Mouse (Mus musculus): ENCODE results near the gene Gm45717.
A peak's percentile ranks its signal among the peaks of the same experiment; 100 is the strongest.
"Not testable (repeated sequence)": the region's sequence is repeated elsewhere in the genome, so short reads cannot be mapped to it uniquely, and the experiment has no call there.

Gm45717 gene

GRCm38 (mm10) chr7:140955758-140956555, at the start of gene Gm45717, which contains the start of gene Ifitm2:
TSS of gene Gm45717 (minus strand) at chr7:140955937.
TSS of gene Ifitm2 (minus strand) at chr7:140955987.
- no peak for DNase-seq (ENCODE audit: low read depth, low spot score)

- no peak for DNase-seq (ENCODE audit: low read depth, low spot score)
Observed at GRCm38 (mm10) chr7:141003248-141004010, 47.7 kb upstream of the Gm45717 start.

GRCm38 (mm10) chr7:141000881-141001708, 45.4 kb upstream of the Gm45717 start:
- DNase-seq (ENCODE audit: low read depth, low spot score): no peak

- peak; percentile 33 for DNase-seq (ENCODE audit: low read depth, low spot score)
Observed at GRCm38 (mm10) chr7:140998853-140999700, 43.3 kb upstream of the Gm45717 start.

GRCm38 (mm10) chr7:140997817-140998216, 42.1 kb upstream of the Gm45717 start:
- DNase-seq (ENCODE audit: low read depth, low spot score): no peak

GRCm38 (mm10) chr7:140991117-140991689, 35.5 kb upstream of the Gm45717 start:
- peak; percentile 47 for DNase-seq (ENCODE audit: low read depth, low spot score)

- DNase-seq (ENCODE audit: low read depth, low spot score): peak; percentile 8
Observed at GRCm38 (mm10) chr7:140990622-140991021, 34.9 kb upstream of the Gm45717 start.

GRCm38 (mm10) chr7:140990185-140990584, 34.4 kb upstream of the Gm45717 start:
- DNase-seq (ENCODE audit: low read depth, low spot score): peak; percentile 11

GRCm38 (mm10) chr7:140989022-140989421, 33.3 kb upstream of the Gm45717 start:
- DNase-seq (ENCODE audit: low read depth, low spot score): no peak

GRCm38 (mm10) chr7:140987182-140988138, 31.7 kb upstream of the Gm45717 start:
- DNase-seq (ENCODE audit: low read depth, low spot score): no peak

GRCm38 (mm10) chr7:140982971-140983370, 27.2 kb upstream of the Gm45717 start:
- no peak for DNase-seq (ENCODE audit: low read depth, low spot score)

GRCm38 (mm10) chr7:140981704-140982103, 26.0 kb upstream of the Gm45717 start:
- no peak for DNase-seq (ENCODE audit: low read depth, low spot score)

- DNase-seq (ENCODE audit: low read depth, low spot score): not testable (repeated sequence)
Observed at GRCm38 (mm10) chr7:140976720-140977119, 21.0 kb upstream of the Gm45717 start.

GRCm38 (mm10) chr7:140975465-140975864, 19.7 kb upstream of the Gm45717 start:
- no peak for DNase-seq (ENCODE audit: low read depth, low spot score)

GRCm38 (mm10) chr7:140974940-140975339, 19.2 kb upstream of the Gm45717 start:
- DNase-seq (ENCODE audit: low read depth, low spot score): no peak

GRCm38 (mm10) chr7:140973396-140974165, 17.8 kb upstream of the Gm45717 start:
- DNase-seq (ENCODE audit: low read depth, low spot score): no peak

- no peak for DNase-seq (ENCODE audit: low read depth, low spot score)
Observed at GRCm38 (mm10) chr7:140971479-140972171, 15.9 kb upstream of the Gm45717 start.

GRCm38 (mm10) chr7:140970931-140971330, 15.2 kb upstream of the Gm45717 start:
- DNase-seq (ENCODE audit: low read depth, low spot score): no peak
